Mouse (Mus musculus) left cerebral cortex, postnatal 36 days (tissue): Measurements from ENCODE around the gene Baz2a. TPM values are rescaled to one million over a fixed set of nuclear protein-coding genes. Genes with fewer than 3 reads are reported as not detected.
"Not testable (repeated sequence)": the region's sequence is repeated elsewhere in the genome, so short reads cannot be mapped to it uniquely, and the experiment has no call there.

Experiments
- DNase-seq, 2 experiments: peaks; one replicate each; pipeline ENCODE4 v3.0.0; 2021 to 2022; ENCODE audit warnings: low spot score in 2 of 2, mixed read lengths in 1 of 2
- intact Hi-C: fragments of 180-260 bp; cut with DNase I; formaldehyde crosslinking; loops from one replicate; pipeline ENCODE4 v1.15.1; 2025
- microRNA-seq: library from miRNA; unstranded; fragments of <30 nt; microRNA quantifications from one replicate; pipeline ENCODE4 v1.2.0, GENCODE M21; 2022
- total RNA-seq, 2 experiments: library from RNA; stranded (reverse); gene quantifications; 2 replicates each; pipeline ENCODE4 v1.2.3; 2021

Baz2a gene
- total RNA-seq, 2 experiments from 2014 or later, result 31.6 to 44.5 TPM

- intact Hi-C loops, result no loop called here
- DNase-seq, result no peak
These were observed 59.6 kb downstream of the Baz2a start for GRCm38 (mm10) chr10:128150941-128151340.

GRCm38 (mm10) chr10:128153978-128154377 lies 62.6 kb downstream of the Baz2a start:
- no peak for DNase-seq
- intact Hi-C loops, result no loop called here

- DNase-seq, intact Hi-C loops: not testable (repeated sequence)
These were observed 74.3 kb downstream of the Baz2a start for GRCm38 (mm10) chr10:128165726-128166125.

GRCm38 (mm10) chr10:128167091-128167490 lies 75.7 kb downstream of the Baz2a start:
- DNase-seq, result no peak
- intact Hi-C loops, result no loop called here

- intact Hi-C loops, DNase-seq: not testable (repeated sequence)
These were observed 80.0 kb downstream of the Baz2a start for GRCm38 (mm10) chr10:128171348-128171747.

GRCm38 (mm10) chr10:128175302-128175701 lies 83.9 kb downstream of the Baz2a start:
- intact Hi-C loops, result loop anchor here (5.0 kb wide), 1 partner anchor 78 kb away; no protein-coding TSS in a partner anchor

GRCm38 (mm10) chr10:128175996-128176755 lies 84.8 kb downstream of the Baz2a start:
- intact Hi-C loops, result loop anchor here (5.0 kb wide), 1 partner anchor 79 kb away; no protein-coding TSS in a partner anchor
- peak; percentile 55 for DNase-seq

More at GRCm38 (mm10) chr10:128175302-128175701, 83.9 kb downstream of the Baz2a start:
- no peak for DNase-seq

GRCm38 (mm10) chr10:128177316-128177715 lies 85.9 kb downstream of the Baz2a start:
- no peak for DNase-seq
- intact Hi-C loops, result loop anchor here (5.0 kb wide), 1 partner anchor 80 kb away; no protein-coding TSS in a partner anchor

Small RNA genes lying within 50 kb of the gene (microRNA-seq; reads per million reads assigned to microRNA genes)
- 13.2 reads per million, percentile 33 among the genes with 10 or more reads in this experiment for gene Mir677

Other genes starting within 250 kb of the Baz2a start
- gene Rdh19, start 241.6 kb upstream of the Baz2a start, total RNA-seq, result not detected
- gene Rdh16f2, start 225.1 kb upstream of the Baz2a start, total RNA-seq, result not detected
- gene Rdh7, start 202.8 kb upstream of the Baz2a start, total RNA-seq, result not detected
- not detected for gene Sdr9c7, start 193.1 kb upstream of the Baz2a start, total RNA-seq
- not detected for gene Hsd17b6, start 84.0 kb upstream of the Baz2a start, total RNA-seq
- gene Prim1, start 76.4 kb upstream of the Baz2a start, total RNA-seq, result 1 to 10 TPM; 6.7 to 7.2 TPM
- 100 to 1,000 TPM; 292 to 297 TPM for gene Naca, start 56.0 kb upstream of the Baz2a start, total RNA-seq
- 100 to 1,000 TPM; 120 to 131 TPM for gene Ptges3, start 32.6 kb upstream of the Baz2a start, total RNA-seq
- 1,000 to 10,000 TPM; 1,550 to 1,901 TPM for gene Atp5b, start 8.3 kb upstream of the Baz2a start, total RNA-seq
- 10 to 100 TPM; 12.1 to 15.6 TPM for gene Rbms2, start 88.7 kb downstream of the Baz2a start, total RNA-seq
- 10 to 100 TPM; 31.3 to 33.2 TPM for gene Gls2, start 102.9 kb downstream of the Baz2a start, total RNA-seq
- gene Spryd4, start 120.2 kb downstream of the Baz2a start, total RNA-seq, result 10 to 100 TPM in 1 of 2 experiments, 1 to 10 TPM in 1; 9.2 to 10.2 TPM
- not detected for gene Mip, start 134.3 kb downstream of the Baz2a start, total RNA-seq
- gene Timeless, start 140.5 kb downstream of the Baz2a start, total RNA-seq, result 1 to 10 TPM; 5.6 to 5.9 TPM
- gene Apon, start 162.5 kb downstream of the Baz2a start, total RNA-seq, result not detected
- gene Apof, start 177.1 kb downstream of the Baz2a start, total RNA-seq, result not detected
- gene Stat2, start 179.0 kb downstream of the Baz2a start, total RNA-seq, result 10 to 100 TPM; 24.0 to 35.6 TPM
- under 1 TPM; 0.27 to 0.29 TPM for gene Il23a, start 207.2 kb downstream of the Baz2a start, total RNA-seq
- 10 to 100 TPM; 11.3 to 17.2 TPM for gene Pan2, start 211.8 kb downstream of the Baz2a start, total RNA-seq
- 10 to 100 TPM; 62.9 to 74.4 TPM for gene Cnpy2, start 230.9 kb downstream of the Baz2a start, total RNA-seq
- 100 to 1,000 TPM; 214 to 231 TPM for gene Cs, start 246.2 kb downstream of the Baz2a start, total RNA-seq